Mouse (Mus musculus) liver, embryonic 14 days (tissue): Measurements from ENCODE around the gene Pros1. TPM values are rescaled to one million over a fixed set of nuclear protein-coding genes. Genes with fewer than 3 reads are reported as not detected.

Source experiments
- polyA plus RNA-seq: library from polyadenylated mRNA; depleted of rRNA; stranded (reverse); fragments of >200 nt; gene quantifications from 2 replicates; pipeline ENCODE4 v1.2.3, GENCODE M21; 2012; rRNA removed

Gene Pros1
- polyA plus RNA-seq, result 4.6 and 5.6 TPM in 2 replicates

DNA sequence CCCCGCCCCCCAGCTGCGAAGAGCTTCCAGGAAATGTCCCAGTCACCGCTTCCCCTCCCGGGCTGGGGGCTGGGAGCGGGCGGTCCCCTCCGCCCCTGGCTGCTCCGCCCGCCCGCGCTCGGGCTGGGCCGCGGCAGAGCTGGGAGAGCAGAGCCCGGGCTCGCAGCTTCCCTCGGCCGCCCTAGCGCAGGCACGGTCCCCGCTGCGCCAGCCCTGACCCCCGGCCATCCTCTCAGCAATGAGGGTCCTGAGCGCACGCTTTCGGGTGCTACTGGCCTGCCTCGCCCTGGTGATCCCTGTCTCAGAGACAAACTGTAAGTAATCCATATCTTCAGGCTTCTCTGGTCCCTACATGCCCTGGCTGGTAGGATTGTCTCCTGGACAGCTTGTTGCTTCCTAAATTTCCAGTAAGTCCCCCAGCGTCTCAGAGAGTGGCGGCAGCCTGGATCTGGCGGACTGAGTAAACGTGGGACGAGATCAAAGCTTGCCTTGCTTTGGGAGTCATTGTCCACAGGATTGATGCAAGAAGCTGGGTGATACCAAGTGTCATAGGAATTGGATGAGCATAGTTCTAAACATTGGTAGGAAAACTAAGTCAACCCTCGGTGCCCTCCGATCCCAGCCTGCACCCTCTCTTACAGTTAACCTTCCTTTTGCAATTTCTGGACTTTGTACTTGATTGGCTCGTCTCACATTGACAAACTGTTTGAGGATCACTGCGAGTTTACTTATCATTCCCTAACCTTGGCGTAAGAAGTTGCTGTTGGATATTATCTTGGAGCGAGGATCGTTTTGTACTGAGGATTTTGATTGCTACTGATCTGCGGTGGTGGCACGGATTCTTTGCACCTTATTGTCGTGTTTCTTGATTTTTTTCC is at the start of gene Pros1:
Gene Pros1 (plus strand): TSS at position 117 of the 878 bp plus-strand sequence.

DNA sequence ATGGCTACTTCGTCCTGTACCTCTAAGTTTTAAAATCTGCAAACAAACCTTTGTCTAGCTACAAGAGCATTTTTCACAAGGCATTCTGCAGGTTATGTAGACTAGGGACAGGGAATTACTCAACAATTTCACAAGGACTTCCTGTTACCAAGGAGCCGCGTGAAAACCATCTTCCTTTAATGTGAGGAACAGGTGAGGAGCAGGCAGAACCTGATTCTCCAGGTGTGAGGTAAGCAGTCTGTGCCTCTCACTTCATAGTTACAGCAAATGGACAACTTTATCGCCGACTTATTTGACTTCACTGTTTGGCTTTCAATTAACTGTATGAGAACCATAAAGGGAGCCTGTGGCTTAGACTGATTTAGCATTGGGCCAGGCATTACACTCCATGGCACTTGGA is 39.6 kb upstream of the Pros1 start, which contains the start of gene Stx19:
Gene Stx19 (plus strand): TSS at position 186 of the 400 bp plus-strand sequence.

DNA sequence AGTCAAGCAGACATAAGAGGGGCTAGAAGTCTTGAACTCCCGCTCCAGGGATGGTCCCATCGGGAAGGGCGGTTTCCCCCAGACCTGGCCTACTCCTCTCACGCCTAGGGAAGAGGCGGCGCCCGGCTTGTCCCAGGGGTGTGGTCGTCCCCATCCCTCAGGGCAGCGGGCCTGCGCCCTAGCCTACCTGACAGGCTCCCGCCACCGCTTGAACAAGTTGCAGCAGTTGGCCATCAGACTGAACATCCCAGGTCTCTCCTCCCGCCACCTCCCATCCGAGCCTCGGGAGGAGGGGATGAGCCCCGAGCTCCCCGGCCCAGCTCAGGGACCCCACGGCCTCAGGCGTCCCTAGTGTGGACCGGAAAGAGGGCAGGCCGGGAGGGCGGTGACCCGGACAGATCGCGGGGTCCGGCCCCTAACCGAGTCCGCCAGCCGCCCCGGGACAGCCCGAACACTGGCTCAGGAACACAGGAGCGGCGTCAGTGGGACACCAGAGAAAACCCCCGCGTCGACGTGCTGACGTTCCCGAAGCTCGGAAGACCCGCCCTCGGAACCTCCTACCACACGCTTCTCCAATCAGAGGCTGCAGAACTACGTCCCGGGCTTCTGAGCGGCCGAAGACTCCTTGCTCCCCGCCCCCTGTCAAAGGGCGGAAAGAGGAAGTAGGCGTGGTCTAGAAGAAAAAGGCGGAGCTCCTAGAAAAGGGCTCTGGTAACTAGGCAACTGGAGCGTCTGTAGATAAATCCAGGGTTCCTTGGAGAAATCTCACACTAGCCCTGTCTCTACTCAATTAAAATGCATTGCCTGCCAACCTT is 7.4 kb upstream of the Pros1 start, which contains the start of gene Arl13b:
Gene Arl13b (minus strand): TSS at position 543 of the 815 bp plus-strand sequence.

Other genes with a start within 250 kb of the Pros1 start
- gene Nsun3, start 67.5 kb upstream of the Pros1 start, polyA plus RNA-seq, result 3.5 and 4.1 TPM in 2 replicates
- gene Stx19, start 39.6 kb upstream of the Pros1 start, polyA plus RNA-seq, result not detected in 2 replicates
- gene Arl13b, start 7.3 kb upstream of the Pros1 start, polyA plus RNA-seq, result 2.4 and 2.7 TPM in 2 replicates